Mouse (Mus musculus): ENCODE results near the gene Osbpl6. TPM values are rescaled to one million over a fixed set of nuclear protein-coding genes. Genes with fewer than 3 reads are reported as not detected.

Osbpl6 gene
- polyA plus RNA-seq, 1 experiment from 2014 or later = 9.9 TPM

- ATAC-seq (ENCODE audit: insufficient read depth, low FRiP score) = no peak
- 80% methylated on average over 4 of the region's 4 CpGs for WGBS
- Histone ChIP-seq H3K4me2 (ENCODE audit: low read depth, low read length) (no peak overlapping the region), H3K36me3 (ENCODE audit: control insufficient read depth, insufficient read depth, low read length) (peaks cover 6% of the 10 kb centered on the region; the same call in 1 of the 2 replicates), H3K4me1 (ENCODE audit: control insufficient read depth, insufficient read depth, low read length) (peaks cover 5% of the 10 kb centered on the region; the same call in 1 of the 2 replicates), H3K27ac (ENCODE audit: low read length) (no peak overlapping the region), H3K9ac (ENCODE audit: low read length) (no peak overlapping the region), H3K9me3 (replicated peaks; ENCODE audit: control insufficient read depth, low read length) (no peaks in the 10 kb centered on the region), H3K27me3 (ENCODE audit: control insufficient read depth, insufficient read depth, low read length) (no peaks in the 10 kb centered on the region), H3K4me3 (replicated peaks; ENCODE audit: low read length) (no peak overlapping the region)
These were observed 34.1 kb upstream of the Osbpl6 start for GRCm38 (mm10) chr2:76372244-76372643.

DNA sequence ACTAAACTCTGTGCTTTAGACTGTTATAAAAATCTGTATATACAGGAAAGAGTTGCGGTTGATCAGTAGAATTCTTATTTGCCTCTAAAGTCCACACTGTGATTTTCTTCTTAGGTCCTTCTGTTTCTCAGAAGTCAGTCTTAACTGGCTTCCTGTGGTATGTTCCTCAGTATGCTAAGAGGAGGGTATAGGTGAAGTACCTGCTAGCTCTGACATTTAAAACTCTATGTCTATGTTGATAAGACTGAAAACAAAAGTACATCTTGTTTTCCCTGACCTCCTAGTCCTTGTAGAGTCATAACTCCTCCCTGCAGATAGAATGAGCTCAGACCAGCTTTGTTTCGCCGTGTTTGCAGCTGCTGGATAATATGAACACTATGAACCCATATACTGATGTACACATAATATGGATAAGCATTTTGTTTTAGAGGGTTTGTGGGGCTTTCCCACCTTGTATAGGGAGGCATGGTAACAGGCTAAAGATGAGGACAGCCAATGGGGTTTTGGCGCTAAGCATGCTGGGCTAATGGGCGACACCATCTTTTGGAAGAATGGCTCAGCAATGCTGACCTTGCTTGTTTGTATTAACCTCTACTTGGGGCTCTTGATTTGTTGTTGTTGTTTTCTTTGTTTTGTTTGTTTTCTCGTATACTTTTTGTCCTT, 31.6 kb upstream of the Osbpl6 start:
- no peak for ATAC-seq (ENCODE audit: insufficient read depth, low FRiP score)
- H3K9ac ChIP-seq (ENCODE audit: low read length) = no peak overlapping the region
- H3K9me3 ChIP-seq (replicated peaks; ENCODE audit: control insufficient read depth, low read length) = no peaks in the 10 kb centered on the region
- no peak overlapping the region for H3K4me3 ChIP-seq (replicated peaks; ENCODE audit: low read length)
- H3K27me3 ChIP-seq (ENCODE audit: control insufficient read depth, insufficient read depth, low read length) = no peaks in the 10 kb centered on the region
- H3K27ac ChIP-seq (ENCODE audit: low read length) = no peak overlapping the region
- 89% methylated on average over 6 of the region's 6 CpGs for WGBS
- H3K4me2 ChIP-seq (ENCODE audit: low read depth, low read length) = no peak overlapping the region
- peaks cover 13% of the 10 kb centered on the region; the same call in 1 of the 2 replicates for H3K36me3 ChIP-seq (ENCODE audit: control insufficient read depth, insufficient read depth, low read length)
- peaks cover 5% of the 10 kb centered on the region; the same call in 1 of the 2 replicates for H3K4me1 ChIP-seq (ENCODE audit: control insufficient read depth, insufficient read depth, low read length)

GRCm38 (mm10) chr2:76378646-76379045, 27.7 kb upstream of the Osbpl6 start:
- Histone ChIP-seq H3K4me3 (replicated peaks; ENCODE audit: low read length) (no peak overlapping the region), H3K9ac (ENCODE audit: low read length) (no peak overlapping the region), H3K36me3 (ENCODE audit: control insufficient read depth, insufficient read depth, low read length) (peaks cover 12% of the 10 kb centered on the region; the same call in 1 of the 2 replicates), H3K27ac (ENCODE audit: low read length) (no peak overlapping the region), H3K4me2 (ENCODE audit: low read depth, low read length) (no peak overlapping the region), H3K9me3 (replicated peaks; ENCODE audit: control insufficient read depth, low read length) (no peaks in the 10 kb centered on the region), H3K4me1 (ENCODE audit: control insufficient read depth, insufficient read depth, low read length) (no peaks in the 10 kb centered on the region), H3K27me3 (ENCODE audit: control insufficient read depth, insufficient read depth, low read length) (no peaks in the 10 kb centered on the region)
- 95% methylated on average over 19 of the region's 19 CpGs for WGBS
- no peak for ATAC-seq (ENCODE audit: insufficient read depth, low FRiP score)

- H3K27ac ChIP-seq (ENCODE audit: low read length) = no peak overlapping the region
- no peak for ATAC-seq (ENCODE audit: insufficient read depth, low FRiP score)
- H3K36me3 ChIP-seq (ENCODE audit: control insufficient read depth, insufficient read depth, low read length) = peaks cover 6% of the 10 kb centered on the region; the same call in 1 of the 2 replicates
- no peaks in the 10 kb centered on the region for H3K4me1 ChIP-seq (ENCODE audit: control insufficient read depth, insufficient read depth, low read length)
- no peak overlapping the region for H3K4me3 ChIP-seq (replicated peaks; ENCODE audit: low read length)
- H3K4me2 ChIP-seq (ENCODE audit: low read depth, low read length) = no peak overlapping the region
- H3K9me3 ChIP-seq (replicated peaks; ENCODE audit: control insufficient read depth, low read length) = no peaks in the 10 kb centered on the region
- H3K27me3 ChIP-seq (ENCODE audit: control insufficient read depth, insufficient read depth, low read length) = no peaks in the 10 kb centered on the region
- H3K9ac ChIP-seq (ENCODE audit: low read length) = no peak overlapping the region
These were observed 19.8 kb upstream of the Osbpl6 start for GRCm38 (mm10) chr2:76386531-76386930.

DNA sequence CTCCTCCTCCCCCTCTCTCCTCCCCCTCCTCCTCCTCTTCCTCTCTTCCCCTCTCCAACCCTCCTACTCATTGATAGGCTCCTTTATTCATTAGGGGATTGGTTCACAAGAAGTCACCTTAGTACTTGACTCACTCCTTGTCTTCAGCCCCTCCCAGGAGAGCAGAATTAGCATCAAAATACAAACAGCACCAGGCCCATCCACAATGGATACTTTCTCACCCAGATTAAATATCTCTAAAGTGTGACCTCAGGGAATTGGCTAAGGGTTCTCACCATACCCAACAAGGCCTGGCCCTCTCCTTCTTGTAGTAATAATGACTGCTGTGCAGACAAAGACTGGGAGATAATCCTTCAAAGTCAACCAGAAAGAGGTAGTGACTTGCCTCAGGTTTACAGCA, 6.1 kb upstream of the Osbpl6 start:
- ATAC-seq (ENCODE audit: insufficient read depth, low FRiP score) = no peak

GRCm38 (mm10) chr2:76405596-76406150, 635 bp upstream of the Osbpl6 start:
- peak overlapping the region; percentile 89 for H3K9ac ChIP-seq (ENCODE audit: low read length)
- ATAC-seq (ENCODE audit: insufficient read depth, low FRiP score) = peak; percentile 48; the same call in 1 of the 2 replicates
- 3% methylated on average over 15 of the region's 15 CpGs for WGBS
- peak overlapping the region; percentile 48 for H3K27ac ChIP-seq (ENCODE audit: low read length)
- H3K4me1 ChIP-seq (ENCODE audit: control insufficient read depth, insufficient read depth, low read length) = no peaks in the 10 kb centered on the region
- H3K27me3 ChIP-seq (ENCODE audit: control insufficient read depth, insufficient read depth, low read length) = no peaks in the 10 kb centered on the region
- H3K4me3 ChIP-seq (replicated peaks; ENCODE audit: low read length) = peak overlapping the region; percentile 90
- H3K4me2 ChIP-seq (ENCODE audit: low read depth, low read length) = peak overlapping the region; percentile 80
- no peaks in the 10 kb centered on the region for H3K9me3 ChIP-seq (replicated peaks; ENCODE audit: control insufficient read depth, low read length)
- no peaks in the 10 kb centered on the region for H3K36me3 ChIP-seq (ENCODE audit: control insufficient read depth, insufficient read depth, low read length)

More for the DNA sequence above, 6.1 kb upstream of the Osbpl6 start:
- no peak overlapping the region for H3K4me3 ChIP-seq (replicated peaks; ENCODE audit: low read length)
- H3K27ac ChIP-seq (ENCODE audit: low read length) = no peak overlapping the region
- no peaks in the 10 kb centered on the region for H3K4me1 ChIP-seq (ENCODE audit: control insufficient read depth, insufficient read depth, low read length)
- no peak overlapping the region for H3K9ac ChIP-seq (ENCODE audit: low read length)
- no peaks in the 10 kb centered on the region for H3K27me3 ChIP-seq (ENCODE audit: control insufficient read depth, insufficient read depth, low read length)
- no peaks in the 10 kb centered on the region for H3K36me3 ChIP-seq (ENCODE audit: control insufficient read depth, insufficient read depth, low read length)
- H3K9me3 ChIP-seq (replicated peaks; ENCODE audit: control insufficient read depth, low read length) = no peaks in the 10 kb centered on the region
- no peak overlapping the region for H3K4me2 ChIP-seq (ENCODE audit: low read depth, low read length)

GRCm38 (mm10) chr2:76406937-76407441, 681 bp downstream of the Osbpl6 start:
- Histone ChIP-seq H3K4me3 (replicated peaks; ENCODE audit: low read length) (peak overlapping the region; percentile 90), H3K27me3 (ENCODE audit: control insufficient read depth, insufficient read depth, low read length) (no peaks in the 10 kb centered on the region), H3K4me1 (ENCODE audit: control insufficient read depth, insufficient read depth, low read length) (no peaks in the 10 kb centered on the region), H3K9me3 (replicated peaks; ENCODE audit: control insufficient read depth, low read length) (no peaks in the 10 kb centered on the region), H3K4me2 (ENCODE audit: low read depth, low read length) (peak overlapping the region; percentile 80), H3K9ac (ENCODE audit: low read length) (peak overlapping the region; percentile 89), H3K36me3 (ENCODE audit: control insufficient read depth, insufficient read depth, low read length) (no peaks in the 10 kb centered on the region), H3K27ac (ENCODE audit: low read length) (peak overlapping the region; percentile 64)
- peak; percentile 48; the same call in 1 of the 2 replicates for ATAC-seq (ENCODE audit: insufficient read depth, low FRiP score)
- WGBS = under 1% methylated on average over 49 of the region's 49 CpGs

- Histone ChIP-seq H3K4me3 (replicated peaks; ENCODE audit: low read length) (no peak overlapping the region), H3K27me3 (ENCODE audit: control insufficient read depth, insufficient read depth, low read length) (no peaks in the 10 kb centered on the region), H3K36me3 (ENCODE audit: control insufficient read depth, insufficient read depth, low read length) (no peaks in the 10 kb centered on the region)
These were observed 3.2 kb downstream of the Osbpl6 start for GRCm38 (mm10) chr2:76409526-76409925.

DNA sequence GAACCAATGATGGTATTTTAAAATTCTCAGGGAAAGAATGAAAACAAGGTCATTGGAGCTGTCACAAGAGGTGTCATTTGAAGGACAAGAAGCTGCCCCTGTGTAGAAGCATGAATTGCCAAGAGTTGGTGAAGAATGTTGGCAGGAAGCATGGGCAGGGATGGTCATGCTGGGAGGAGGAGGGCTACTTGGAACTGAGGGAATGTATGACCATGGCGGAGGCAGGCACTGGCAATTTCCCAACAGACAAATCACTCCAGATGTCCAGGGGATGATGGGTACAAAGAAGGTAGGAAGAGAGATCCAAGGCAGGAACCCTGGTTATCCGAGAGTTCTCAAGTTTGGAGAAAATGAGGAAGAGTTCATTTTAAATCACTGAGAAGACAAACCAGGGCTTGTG, 3.7 kb downstream of the Osbpl6 start:
- WGBS = 93% methylated on average over 2 of the region's 2 CpGs
- H3K36me3 ChIP-seq (ENCODE audit: control insufficient read depth, insufficient read depth, low read length) = no peaks in the 10 kb centered on the region
- H3K4me2 ChIP-seq (ENCODE audit: low read depth, low read length) = no peak overlapping the region
- no peak overlapping the region for H3K9ac ChIP-seq (ENCODE audit: low read length)
- no peaks in the 10 kb centered on the region for H3K9me3 ChIP-seq (replicated peaks; ENCODE audit: control insufficient read depth, low read length)
- no peaks in the 10 kb centered on the region for H3K4me1 ChIP-seq (ENCODE audit: control insufficient read depth, insufficient read depth, low read length)
- no peak overlapping the region for H3K4me3 ChIP-seq (replicated peaks; ENCODE audit: low read length)
- no peak overlapping the region for H3K27ac ChIP-seq (ENCODE audit: low read length)
- no peaks in the 10 kb centered on the region for H3K27me3 ChIP-seq (ENCODE audit: control insufficient read depth, insufficient read depth, low read length)
- no peak for ATAC-seq (ENCODE audit: insufficient read depth, low FRiP score)

More at GRCm38 (mm10) chr2:76409526-76409925, 3.2 kb downstream of the Osbpl6 start:
- Histone ChIP-seq H3K4me2 (ENCODE audit: low read depth, low read length) (no peak overlapping the region), H3K4me1 (ENCODE audit: control insufficient read depth, insufficient read depth, low read length) (no peaks in the 10 kb centered on the region), H3K9me3 (replicated peaks; ENCODE audit: control insufficient read depth, low read length) (no peaks in the 10 kb centered on the region), H3K27ac (ENCODE audit: low read length) (no peak overlapping the region), H3K9ac (ENCODE audit: low read length) (no peak overlapping the region)
- 58% methylated on average over 1 of the region's 1 CpGs for WGBS
- ATAC-seq (ENCODE audit: insufficient read depth, low FRiP score) = no peak
